Mouse (Mus musculus): Measurements from ENCODE around the gene Sertad3. TPM values are rescaled to one million over a fixed set of nuclear protein-coding genes. Genes with fewer than 3 reads are reported as not detected.
A peak's percentile ranks its signal among the peaks of the same experiment; 100 is the strongest.

The Sertad3 gene
- polyA plus RNA-seq, 1 experiment from 2014 or later = 24.6 TPM

DNA sequence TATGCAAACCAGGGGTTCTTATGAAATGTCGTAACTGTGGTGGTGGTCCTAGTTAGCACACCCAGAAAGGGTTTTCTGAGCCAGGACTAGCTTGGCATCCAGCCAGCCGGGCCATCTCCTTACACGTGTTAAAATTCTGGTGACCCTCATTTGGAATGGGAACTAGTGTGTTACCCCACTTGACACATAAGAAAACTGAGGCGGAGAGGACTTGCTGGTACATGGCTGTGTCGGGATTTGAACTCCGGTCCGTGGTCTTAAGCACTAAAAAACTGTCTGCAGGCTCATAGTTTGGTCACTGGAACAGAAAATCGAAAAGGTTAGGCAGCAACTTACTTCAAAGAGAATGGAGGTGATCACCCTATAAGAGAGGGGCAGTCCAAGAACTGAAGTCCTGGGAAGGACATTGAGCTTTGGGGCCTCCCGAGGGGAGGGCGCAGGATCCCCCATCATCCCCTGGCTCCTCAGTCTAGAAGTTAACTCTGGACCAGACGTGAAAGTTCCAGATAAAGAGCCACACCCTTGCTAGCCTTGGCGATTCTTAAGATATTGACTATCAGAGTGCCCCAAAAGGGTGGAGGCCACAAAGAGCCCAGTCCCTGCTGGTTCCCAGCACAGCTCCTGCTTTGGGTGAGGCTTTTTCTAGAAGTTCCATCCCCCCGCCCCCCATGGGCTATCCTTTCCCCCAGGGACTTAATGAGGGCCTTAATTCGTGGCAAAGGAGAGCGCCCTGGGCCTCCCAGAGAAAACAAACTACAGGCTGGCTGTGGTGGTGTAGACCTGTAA is 25.0 kb upstream of the Sertad3 start:
- peak overlapping the region; percentile 82 for H3K4me3 ChIP-seq
- H3K27me3 ChIP-seq (replicated peaks) = peaks cover 38% of the 10 kb centered on the region
- H3K4me2 ChIP-seq = peak overlapping the region; percentile 74
- peak overlapping the region; percentile 95 for H3K9ac ChIP-seq
- 15% methylated on average over 15 of the region's 15 CpGs for whole genome bisulfite sequencing (ENCODE audit: insufficient replicate concordance)
- H3K9me3 ChIP-seq (replicated peaks) = no peaks in the 10 kb centered on the region
- peaks cover 66% of the 10 kb centered on the region for H3K4me1 ChIP-seq
- H3K27ac ChIP-seq = peak overlapping the region; percentile 96
- ATAC-seq = peak; percentile 83
- peaks cover 39% of the 10 kb centered on the region for H3K36me3 ChIP-seq

DNA sequence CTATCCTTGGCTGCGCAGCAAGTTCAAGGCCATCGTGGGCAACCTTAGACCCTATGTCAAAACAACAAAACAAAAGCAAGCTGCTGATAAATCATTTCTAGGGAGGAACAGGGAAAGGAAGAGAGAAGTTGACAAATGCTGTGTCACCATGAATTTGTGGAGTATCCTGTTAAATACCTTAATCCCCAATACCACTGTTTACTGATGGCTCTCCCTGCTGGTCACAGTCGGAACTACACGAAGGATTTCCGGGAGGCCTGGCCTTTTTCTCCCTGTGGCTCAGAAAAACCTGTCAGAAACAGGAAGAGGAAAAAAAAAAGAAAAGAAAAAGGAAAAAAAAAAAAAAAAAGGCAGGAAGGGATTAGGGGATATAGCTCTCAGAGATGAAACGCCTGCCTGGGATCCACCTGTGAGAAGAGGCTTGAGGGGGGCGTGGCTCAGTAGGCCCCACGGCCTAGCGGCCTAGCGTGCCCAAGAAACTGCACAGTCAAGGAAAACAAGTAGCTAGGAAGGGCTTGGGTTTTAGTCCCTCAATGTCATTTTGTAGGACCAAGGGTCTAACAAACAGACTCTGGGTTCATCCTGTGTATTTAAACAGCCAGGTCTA is 24.2 kb upstream of the Sertad3 start:
- Histone ChIP-seq H3K9ac (peak overlapping the region; percentile 95), H3K27ac (peak overlapping the region; percentile 96), H3K9me3 (replicated peaks) (no peaks in the 10 kb centered on the region), H3K4me3 (peak overlapping the region; percentile 82), H3K27me3 (replicated peaks) (peaks cover 30% of the 10 kb centered on the region), H3K4me2 (peak overlapping the region; percentile 74), H3K4me1 (peaks cover 73% of the 10 kb centered on the region), H3K36me3 (peaks cover 46% of the 10 kb centered on the region)
- 24% methylated on average over 10 of the region's 10 CpGs for WGBS (ENCODE audit: insufficient replicate concordance)
- no peak for ATAC-seq

GRCm38 (mm10) chr7:27451359-27451758 is 22.2 kb upstream of the Sertad3 start:
- peak overlapping the region; percentile 74 for H3K4me2 ChIP-seq
- H3K27me3 ChIP-seq (replicated peaks) = peaks cover 10% of the 10 kb centered on the region
- H3K36me3 ChIP-seq = peaks cover 66% of the 10 kb centered on the region
- 91% methylated on average over 2 of the region's 2 CpGs for WGBS (ENCODE audit: insufficient replicate concordance)
- H3K4me1 ChIP-seq = peaks cover 86% of the 10 kb centered on the region
- H3K9ac ChIP-seq = peak overlapping the region; percentile 95
- ATAC-seq = no peak
- peak overlapping the region; percentile 84 for H3K27ac ChIP-seq
- no peaks in the 10 kb centered on the region for H3K9me3 ChIP-seq (replicated peaks)
- H3K4me3 ChIP-seq = peak overlapping the region; percentile 82

DNA sequence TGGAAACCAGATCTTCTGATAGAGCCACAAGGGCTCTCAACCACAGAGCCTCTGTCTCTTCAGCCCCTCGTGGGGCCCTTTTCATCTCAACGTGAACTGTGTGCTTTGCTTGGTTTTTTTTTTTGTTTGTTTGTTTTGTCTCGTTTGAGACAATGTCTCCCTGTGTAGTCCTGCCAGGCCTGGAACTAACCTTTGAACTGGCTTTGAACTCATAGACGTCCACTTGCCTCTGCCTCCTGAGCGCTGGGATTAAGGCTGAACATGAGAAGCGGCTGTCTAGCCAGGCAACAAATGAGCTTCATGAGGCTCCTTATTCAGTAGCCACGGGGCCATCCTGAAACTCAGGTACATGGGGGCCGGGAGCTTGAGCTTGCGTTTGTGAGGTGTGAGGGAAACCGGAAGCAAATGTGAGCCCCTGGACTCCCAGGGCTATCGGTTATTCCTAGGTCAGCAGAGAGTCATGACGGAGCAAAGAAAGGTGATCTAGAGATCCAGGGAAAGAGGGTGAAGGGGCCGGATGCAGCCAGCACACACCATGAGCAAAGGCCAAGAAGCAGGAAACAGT is 21.3 kb upstream of the Sertad3 start:
- WGBS (ENCODE audit: insufficient replicate concordance) = 67% methylated on average over 13 of the region's 13 CpGs
- Histone ChIP-seq H3K4me3 (peak overlapping the region; percentile 82), H3K9me3 (replicated peaks) (no peaks in the 10 kb centered on the region), H3K27ac (peak overlapping the region; percentile 84), H3K9ac (peak overlapping the region; percentile 95), H3K27me3 (replicated peaks) (peaks cover 1% of the 10 kb centered on the region), H3K4me2 (peak overlapping the region; percentile 74), H3K4me1 (peaks cover 85% of the 10 kb centered on the region), H3K36me3 (peaks cover 76% of the 10 kb centered on the region)
- ATAC-seq = no peak

GRCm38 (mm10) chr7:27454461-27455121 is 19.0 kb upstream of the Sertad3 start:
- Histone ChIP-seq H3K9me3 (replicated peaks) (no peaks in the 10 kb centered on the region), H3K4me3 (peak overlapping the region; percentile 82), H3K4me1 (peaks cover 98% of the 10 kb centered on the region), H3K9ac (peak overlapping the region; percentile 49), H3K36me3 (peaks cover 98% of the 10 kb centered on the region), H3K4me2 (peak overlapping the region; percentile 74), H3K27me3 (replicated peaks) (no peaks in the 10 kb centered on the region), H3K27ac (peak overlapping the region; percentile 84)
- 28% methylated on average over 10 of the region's 10 CpGs for WGBS (ENCODE audit: insufficient replicate concordance)
- peak; percentile 46 for ATAC-seq

GRCm38 (mm10) chr7:27455273-27455672 is 18.3 kb upstream of the Sertad3 start:
- H3K4me2 ChIP-seq = peak overlapping the region; percentile 74
- WGBS (ENCODE audit: insufficient replicate concordance) = 71% methylated on average over 3 of the region's 3 CpGs
- H3K4me1 ChIP-seq = peaks cover 98% of the 10 kb centered on the region
- H3K27ac ChIP-seq = peak overlapping the region; percentile 84
- peaks cover 98% of the 10 kb centered on the region for H3K36me3 ChIP-seq
- peak overlapping the region; percentile 45 for H3K9ac ChIP-seq
- H3K9me3 ChIP-seq (replicated peaks) = no peaks in the 10 kb centered on the region
- H3K4me3 ChIP-seq = peak overlapping the region; percentile 82; the same call in 1 of the 2 replicates
- H3K27me3 ChIP-seq (replicated peaks) = no peaks in the 10 kb centered on the region
- no peak for ATAC-seq

DNA sequence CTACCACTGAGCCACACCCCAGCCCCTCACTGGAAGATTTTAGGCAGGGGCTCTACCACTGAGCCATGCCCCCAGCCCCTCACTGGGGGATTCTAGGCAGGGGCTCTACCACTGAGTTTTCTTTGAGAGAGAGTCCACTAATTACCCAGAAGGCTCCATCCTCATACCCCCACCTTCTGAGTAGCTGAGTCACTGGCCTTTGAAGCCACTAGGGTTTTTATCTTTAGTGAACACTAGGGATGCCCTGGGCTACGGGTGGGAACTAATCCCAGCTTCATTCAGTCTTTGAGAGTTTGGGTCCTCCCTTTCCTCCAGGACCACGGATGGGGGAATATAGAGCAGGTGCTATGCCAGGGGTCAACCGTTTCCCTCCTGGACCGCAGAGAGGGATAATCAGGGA is 15.0 kb upstream of the Sertad3 start:
- Histone ChIP-seq H3K4me2 (peak overlapping the region; percentile 36), H3K9me3 (replicated peaks) (no peaks in the 10 kb centered on the region), H3K4me3 (no peak overlapping the region), H3K27ac (peak overlapping the region; percentile 78), H3K27me3 (replicated peaks) (no peaks in the 10 kb centered on the region), H3K9ac (peak overlapping the region; percentile 37; the same call in 1 of the 2 replicates), H3K4me1 (peaks cover 70% of the 10 kb centered on the region), H3K36me3 (peaks cover 100% of the 10 kb centered on the region)
- peak; percentile 76 for ATAC-seq
- 70% methylated on average over 4 of the region's 4 CpGs for WGBS (ENCODE audit: insufficient replicate concordance)

DNA sequence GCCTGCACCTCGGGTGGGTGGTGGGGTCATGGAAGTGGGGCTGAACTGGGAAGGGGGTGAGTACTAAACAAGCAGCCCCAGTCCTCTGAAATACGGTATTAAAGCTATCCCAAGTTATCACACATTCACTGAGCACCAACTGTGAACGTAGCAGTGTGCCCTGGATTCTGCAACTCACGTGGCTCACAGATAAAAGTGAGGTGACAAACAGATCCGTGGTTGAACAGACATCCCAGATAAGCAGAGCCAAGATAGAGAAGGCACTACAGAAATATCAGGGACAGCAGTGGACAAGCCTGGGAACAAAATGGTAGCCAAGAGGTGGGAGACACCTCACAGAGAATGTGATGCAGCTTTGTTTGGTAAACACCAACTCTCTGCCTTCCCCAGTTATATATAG is 13.9 kb upstream of the Sertad3 start:
- no peak overlapping the region for H3K9ac ChIP-seq
- H3K4me2 ChIP-seq = no peak overlapping the region
- H3K4me1 ChIP-seq = peaks cover 59% of the 10 kb centered on the region
- H3K36me3 ChIP-seq = peaks cover 100% of the 10 kb centered on the region
- no peaks in the 10 kb centered on the region for H3K9me3 ChIP-seq (replicated peaks)
- ATAC-seq = 0 out of 2 replicates have a peak, but pooled peaks have one; percentile 24
- H3K27ac ChIP-seq = peak overlapping the region; percentile 78
- H3K27me3 ChIP-seq (replicated peaks) = no peaks in the 10 kb centered on the region
- 42% methylated on average over 5 of the region's 5 CpGs for WGBS (ENCODE audit: insufficient replicate concordance)
- no peak overlapping the region for H3K4me3 ChIP-seq

- Histone ChIP-seq H3K9me3 (replicated peaks) (no peaks in the 10 kb centered on the region), H3K27me3 (replicated peaks) (no peaks in the 10 kb centered on the region), H3K27ac (0 out of 2 replicates have a peak overlapping the region, but pooled peaks have one; percentile 14), H3K4me2 (0 out of 2 replicates have a peak overlapping the region, but pooled peaks have one; percentile 1), H3K36me3 (peaks cover 100% of the 10 kb centered on the region), H3K4me3 (no peak overlapping the region), H3K4me1 (peaks cover 51% of the 10 kb centered on the region), H3K9ac (no peak overlapping the region)
- no peak for ATAC-seq
- WGBS (ENCODE audit: insufficient replicate concordance) = 67% methylated on average over 6 of the region's 6 CpGs
Observed at GRCm38 (mm10) chr7:27460477-27460876, 13.1 kb upstream of the Sertad3 start.

GRCm38 (mm10) chr7:27467648-27468047 is 5.9 kb upstream of the Sertad3 start:
- Histone ChIP-seq H3K9me3 (replicated peaks) (no peaks in the 10 kb centered on the region), H3K4me1 (peaks cover 21% of the 10 kb centered on the region), H3K9ac (no peak overlapping the region), H3K27me3 (replicated peaks) (no peaks in the 10 kb centered on the region), H3K4me2 (no peak overlapping the region), H3K4me3 (no peak overlapping the region), H3K36me3 (peaks cover 53% of the 10 kb centered on the region), H3K27ac (peak overlapping the region; percentile 27; the same call in 1 of the 2 replicates)
- 76% methylated on average over 4 of the region's 4 CpGs for WGBS (ENCODE audit: insufficient replicate concordance)
- ATAC-seq = no peak

DNA sequence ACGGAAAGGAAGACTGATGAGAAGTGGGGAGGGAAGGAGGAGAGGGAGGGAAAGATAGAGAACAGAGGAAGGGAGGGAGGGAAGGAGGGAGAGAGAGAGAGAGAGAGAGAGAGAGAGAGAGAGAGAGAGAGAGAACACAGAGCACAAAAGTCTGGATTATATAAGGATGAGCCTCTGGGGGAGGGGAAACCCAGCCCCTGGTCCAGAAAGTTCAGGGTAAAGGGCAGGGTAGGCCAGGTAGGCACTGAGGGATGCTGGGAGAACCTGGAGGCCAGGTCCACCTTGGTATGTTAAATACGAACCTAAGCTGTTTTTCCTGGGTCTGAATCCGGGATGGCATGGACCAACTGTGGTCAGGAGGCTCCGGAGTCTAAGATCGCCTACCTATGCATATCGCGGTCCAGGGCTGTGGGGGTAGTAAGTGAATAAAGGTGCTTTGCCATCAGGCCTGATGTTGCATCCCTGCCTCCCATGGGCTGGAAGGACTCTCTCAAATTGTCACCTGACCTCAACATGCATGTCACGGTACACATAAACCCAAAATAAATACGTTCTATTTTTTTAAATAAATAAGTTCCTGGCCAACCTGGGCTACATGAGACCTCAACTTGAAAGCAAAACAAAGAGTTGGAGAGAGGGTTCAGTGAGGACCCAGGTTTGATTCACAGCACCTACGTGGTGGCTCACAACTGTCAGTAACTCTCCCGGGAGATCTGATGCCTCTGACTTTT is 2.0 kb upstream of the Sertad3 start:
- no peak overlapping the region for H3K9ac ChIP-seq
- peak overlapping the region; percentile 76 for H3K4me2 ChIP-seq
- H3K27me3 ChIP-seq (replicated peaks) = no peaks in the 10 kb centered on the region
- no peak for ATAC-seq
- peaks cover 24% of the 10 kb centered on the region for H3K36me3 ChIP-seq
- H3K4me3 ChIP-seq = no peak overlapping the region
- H3K27ac ChIP-seq = peak overlapping the region; percentile 88
- WGBS (ENCODE audit: insufficient replicate concordance) = 86% methylated on average over 11 of the region's 11 CpGs
- H3K9me3 ChIP-seq (replicated peaks) = no peaks in the 10 kb centered on the region
- H3K4me1 ChIP-seq = peaks cover 38% of the 10 kb centered on the region
